Mouse (Mus musculus) ovary, postnatal 36 days (tissue): ENCODE data around the gene Tlr6.

Source experiments
- DNase-seq: peaks from one replicate; pipeline ENCODE4 v3.0.0; 2022; ENCODE audit warnings: low spot score, mixed read lengths

Gene Tlr6

DNA sequence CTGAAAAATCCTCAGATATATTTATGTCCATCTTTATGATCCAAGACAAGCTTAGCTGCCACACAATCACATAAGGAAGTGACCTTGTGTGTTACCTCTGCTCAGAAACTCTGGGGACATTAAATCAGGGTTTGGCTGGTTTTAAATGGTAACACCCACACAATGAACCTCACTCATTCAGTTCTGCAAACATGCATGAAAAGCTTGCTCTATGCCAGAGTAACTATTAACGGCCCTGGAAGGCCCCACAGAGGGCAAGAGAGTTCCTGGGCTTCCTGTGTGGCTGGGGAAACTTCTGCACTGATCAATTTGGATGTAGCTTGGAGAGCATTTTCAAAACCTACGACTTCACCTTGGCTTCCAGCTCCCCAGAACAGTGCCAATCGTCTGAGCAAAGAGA lies 27.7 kb downstream of the Tlr6 start:
- no peak for DNase-seq

DNA sequence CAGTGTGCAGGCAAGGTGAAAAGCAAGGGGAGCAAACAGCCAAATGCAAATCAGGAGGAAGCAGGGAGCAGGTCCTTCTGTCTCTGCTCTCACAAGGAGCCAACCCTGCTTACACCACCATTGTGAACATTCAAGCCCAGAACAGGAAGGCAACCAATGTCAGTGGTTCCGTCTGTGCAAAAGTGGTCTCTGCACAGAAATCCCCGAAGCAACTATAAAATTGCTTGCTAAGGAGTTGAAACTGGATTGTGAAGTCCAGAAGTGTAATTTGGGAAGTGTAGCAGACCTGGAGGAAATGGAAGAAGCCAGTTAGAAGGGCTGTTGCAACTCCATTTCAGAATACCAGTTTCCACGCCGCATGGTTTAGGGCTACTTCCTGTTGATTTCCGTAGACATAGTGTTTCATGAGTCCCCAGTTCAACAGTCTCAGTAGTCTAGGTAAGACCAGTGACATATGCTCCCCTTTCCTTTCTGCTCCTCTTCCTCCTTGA lies 37.0 kb downstream of the Tlr6 start:
- DNase-seq, result no peak

GRCm38 (mm10) chr5:64918616-64919597 lies 41.0 kb downstream of the Tlr6 start:
- DNase-seq, result no peak

DNA sequence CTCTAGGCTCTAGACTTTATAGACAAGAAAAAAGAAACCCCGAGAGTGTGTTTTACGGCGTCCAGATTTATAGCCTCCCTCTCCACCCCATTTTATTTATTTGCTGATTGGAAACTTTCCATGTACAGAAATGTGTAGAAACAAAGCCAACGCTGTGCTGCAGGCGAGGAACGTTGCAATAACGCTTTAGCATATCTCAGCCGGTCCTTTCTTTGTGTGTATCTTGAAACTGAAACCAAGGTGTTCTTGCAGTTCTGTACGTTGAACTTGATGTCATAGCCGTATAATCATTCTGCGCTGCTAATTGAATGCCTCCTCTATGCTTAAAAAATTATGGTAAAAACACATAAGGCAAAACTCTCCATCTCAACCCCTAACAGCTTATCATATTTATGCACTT lies 42.2 kb downstream of the Tlr6 start:
- no peak for DNase-seq

- no peak for DNase-seq
Measured at GRCm38 (mm10) chr5:64917161-64917560, 42.7 kb downstream of the Tlr6 start.

GRCm38 (mm10) chr5:64908585-64909284 lies 51.2 kb downstream of the Tlr6 start:
- DNase-seq, result no peak

DNA sequence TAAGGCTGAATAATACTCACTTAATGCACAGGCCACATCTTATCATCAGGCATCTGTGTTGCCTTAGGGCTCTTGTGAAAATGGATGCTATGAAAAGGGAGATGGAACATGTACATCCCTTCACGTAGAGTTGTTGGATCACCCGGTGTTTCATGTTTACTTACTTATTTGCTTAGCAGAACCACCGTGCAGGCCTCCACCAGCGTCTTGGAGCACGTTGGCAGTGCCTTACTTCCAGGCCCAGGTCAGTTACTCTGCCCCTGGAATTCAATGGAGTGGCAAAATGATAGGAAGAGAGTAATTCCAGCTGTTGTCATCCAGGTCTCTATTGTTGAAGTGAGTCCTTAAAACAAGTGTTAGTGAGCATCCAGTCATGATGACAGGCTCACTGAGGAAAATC lies 52.0 kb downstream of the Tlr6 start:
- no peak for DNase-seq

GRCm38 (mm10) chr5:64905516-64906271 lies 54.2 kb downstream of the Tlr6 start:
- DNase-seq, result no peak
